Mouse (Mus musculus) mature B cell (primary cell): ENCODE measurements around the gene Apex2.

Experiments used
- in situ Hi-C: fragments of 300-500 bp; cut with MboI; formaldehyde crosslinking; loops from 2 replicates; pipeline ENCODE4 v1.14.3; 2019

Gene Apex2

GRCm38 (mm10) chrX:150589696-150590095, at the start of gene Apex2:
TSS of gene Apex2 (minus strand) at chrX:150589868.
- in situ Hi-C loops, result no loop called here

- in situ Hi-C loops, result no loop called here
Measured at GRCm38 (mm10) chrX:150636421-150636820, 46.8 kb upstream of the Apex2 start.

GRCm38 (mm10) chrX:150598882-150599281, 9.2 kb upstream of the Apex2 start:
- in situ Hi-C loops, result no loop called here

GRCm38 (mm10) chrX:150595016-150595760, 5.5 kb upstream of the Apex2 start:
- in situ Hi-C loops, result no loop called here

- in situ Hi-C loops, result no loop called here
Measured at GRCm38 (mm10) chrX:150594176-150594575, 4.5 kb upstream of the Apex2 start.

- in situ Hi-C loops, result no loop called here
Measured at GRCm38 (mm10) chrX:150593266-150594035, 3.8 kb upstream of the Apex2 start.

GRCm38 (mm10) chrX:150588023-150588764, 1.5 kb downstream of the Apex2 start, which contains the start of gene Pfkfb1:
TSS of gene Pfkfb1 (plus strand) at chrX:150588229.
- in situ Hi-C loops, result no loop called here

- in situ Hi-C loops, result no loop called here
Measured at GRCm38 (mm10) chrX:150585116-150585515, 4.6 kb downstream of the Apex2 start.

GRCm38 (mm10) chrX:150581921-150582320, 7.7 kb downstream of the Apex2 start:
- in situ Hi-C loops, result no loop called here

GRCm38 (mm10) chrX:150564644-150565357, 24.9 kb downstream of the Apex2 start:
- in situ Hi-C loops, result no loop called here

- in situ Hi-C loops, result no loop called here
Measured at GRCm38 (mm10) chrX:150554032-150554431, 35.6 kb downstream of the Apex2 start.

- in situ Hi-C loops, result no loop called here
Measured at GRCm38 (mm10) chrX:150551986-150552385, 37.7 kb downstream of the Apex2 start.

GRCm38 (mm10) chrX:150549639-150550038, 40.0 kb downstream of the Apex2 start:
- in situ Hi-C loops, result no loop called here

- in situ Hi-C loops, result no loop called here
Measured at GRCm38 (mm10) chrX:150547239-150547638, 42.4 kb downstream of the Apex2 start, which contains the start of gene Alas2. TSS of gene Alas2 (plus strand) at chrX:150547375.

GRCm38 (mm10) chrX:150541684-150542083, 48.0 kb downstream of the Apex2 start:
- in situ Hi-C loops, result no loop called here

GRCm38 (mm10) chrX:150540111-150540510, 49.6 kb downstream of the Apex2 start:
- in situ Hi-C loops, result no loop called here

- in situ Hi-C loops, result no loop called here
Measured at GRCm38 (mm10) chrX:150516477-150516876, 73.2 kb downstream of the Apex2 start.

GRCm38 (mm10) chrX:150516015-150516414, 73.7 kb downstream of the Apex2 start:
- in situ Hi-C loops, result no loop called here

- in situ Hi-C loops, result no loop called here
Measured at GRCm38 (mm10) chrX:150514127-150514526, 75.5 kb downstream of the Apex2 start.

- in situ Hi-C loops, result no loop called here
Measured at GRCm38 (mm10) chrX:150511274-150511673, 78.4 kb downstream of the Apex2 start.

- in situ Hi-C loops, result no loop called here
Measured at GRCm38 (mm10) chrX:150510631-150511030, 79.0 kb downstream of the Apex2 start.

- in situ Hi-C loops, result no loop called here
Measured at GRCm38 (mm10) chrX:150508696-150509095, 81.0 kb downstream of the Apex2 start.
